Mouse (Mus musculus): ENCODE measurements around the gene Crim1.

DNA sequence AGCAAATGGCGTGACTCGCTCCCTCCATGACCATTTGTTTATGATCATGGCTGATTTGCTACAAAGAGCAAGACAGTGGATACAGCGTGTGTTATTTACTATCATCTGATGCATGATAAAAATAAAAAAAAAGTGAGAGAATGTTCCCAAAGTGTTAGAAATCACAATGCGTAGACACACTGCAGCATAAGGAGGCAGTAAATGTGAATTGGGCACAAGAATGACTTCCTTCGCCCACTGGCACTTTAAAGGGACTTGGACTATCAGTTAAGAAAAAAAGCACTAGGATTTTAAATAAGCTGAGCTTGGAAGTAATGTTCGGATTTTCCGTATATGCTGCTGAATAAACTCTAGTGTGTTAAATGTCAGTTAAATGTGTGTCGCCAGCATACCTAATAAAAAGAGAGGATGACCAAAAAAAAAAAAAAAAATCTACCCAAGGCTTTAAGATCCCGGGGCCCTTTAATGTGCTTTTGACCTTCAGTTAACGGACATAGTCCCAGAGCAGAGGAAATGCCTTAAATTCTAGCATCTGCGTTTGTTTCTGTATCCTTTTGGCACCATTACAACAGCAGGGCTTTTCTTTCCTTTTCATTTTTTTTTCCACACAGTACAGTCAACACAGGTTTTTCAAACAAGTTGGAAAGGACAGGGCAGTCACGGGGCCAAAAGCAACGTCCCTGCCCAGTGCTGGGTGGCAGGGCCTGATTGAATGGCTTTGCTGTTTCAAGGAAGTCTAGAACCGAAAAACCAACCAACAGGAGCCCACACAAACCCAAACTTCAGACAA, 50.3 kb downstream of the Crim1 start:
- no peak for TF ChIP-seq MAX (IDR thresholded peaks at IDR 0.05)
- TF ChIP-seq CTCF (IDR thresholded peaks at IDR 0.05; ENCODE audit: control insufficient read depth, insufficient read depth, insufficient read length), result no peak
- TF ChIP-seq USF1 (IDR thresholded peaks at IDR 0.05; ENCODE audit: low read depth), result no peak
- TF ChIP-seq MYOD1 (IDR thresholded peaks at IDR 0.05; ENCODE audit: control insufficient read depth, insufficient read length, low read depth), result no peak

Measured in C2C12 (cell line).